Mouse (Mus musculus) layer of hippocampus, postnatal 25 days (tissue): ENCODE measurements around the gene Gimap1. TPM values are rescaled to one million over a fixed set of nuclear protein-coding genes. Genes with fewer than 3 reads are reported as not detected.

Experiments used
- DNase-seq, 2 experiments: peaks; one replicate each; pipeline ENCODE4 v3.0.0; 2022; ENCODE audit warnings: mixed read lengths in 2 of 2, low spot score in 1 of 2; ENCODE audit errors: extremely low spot score in 1 of 2
- total RNA-seq, 2 experiments: library from RNA; stranded (reverse); gene quantifications; 2 replicates each; pipeline ENCODE4 v1.2.3; 2021

Gimap1 gene
- total RNA-seq, 2 experiments from 2014 or later = 2.0 to 2.6 TPM

GRCm38 (mm10) chr6:48737688-48738087 lies 1.2 kb upstream of the Gimap1 start:
- DNase-seq = no peak

GRCm38 (mm10) chr6:48739780-48740055 lies 864 bp downstream of the Gimap1 start:
- DNase-seq = no peak

- DNase-seq = no peak
Observed at GRCm38 (mm10) chr6:48740501-48741169, 1.8 kb downstream of the Gimap1 start.

- no peak for DNase-seq
Observed at GRCm38 (mm10) chr6:48741273-48741672, 2.4 kb downstream of the Gimap1 start.

GRCm38 (mm10) chr6:48741711-48742206 lies 2.9 kb downstream of the Gimap1 start:
- no peak for DNase-seq

DNA sequence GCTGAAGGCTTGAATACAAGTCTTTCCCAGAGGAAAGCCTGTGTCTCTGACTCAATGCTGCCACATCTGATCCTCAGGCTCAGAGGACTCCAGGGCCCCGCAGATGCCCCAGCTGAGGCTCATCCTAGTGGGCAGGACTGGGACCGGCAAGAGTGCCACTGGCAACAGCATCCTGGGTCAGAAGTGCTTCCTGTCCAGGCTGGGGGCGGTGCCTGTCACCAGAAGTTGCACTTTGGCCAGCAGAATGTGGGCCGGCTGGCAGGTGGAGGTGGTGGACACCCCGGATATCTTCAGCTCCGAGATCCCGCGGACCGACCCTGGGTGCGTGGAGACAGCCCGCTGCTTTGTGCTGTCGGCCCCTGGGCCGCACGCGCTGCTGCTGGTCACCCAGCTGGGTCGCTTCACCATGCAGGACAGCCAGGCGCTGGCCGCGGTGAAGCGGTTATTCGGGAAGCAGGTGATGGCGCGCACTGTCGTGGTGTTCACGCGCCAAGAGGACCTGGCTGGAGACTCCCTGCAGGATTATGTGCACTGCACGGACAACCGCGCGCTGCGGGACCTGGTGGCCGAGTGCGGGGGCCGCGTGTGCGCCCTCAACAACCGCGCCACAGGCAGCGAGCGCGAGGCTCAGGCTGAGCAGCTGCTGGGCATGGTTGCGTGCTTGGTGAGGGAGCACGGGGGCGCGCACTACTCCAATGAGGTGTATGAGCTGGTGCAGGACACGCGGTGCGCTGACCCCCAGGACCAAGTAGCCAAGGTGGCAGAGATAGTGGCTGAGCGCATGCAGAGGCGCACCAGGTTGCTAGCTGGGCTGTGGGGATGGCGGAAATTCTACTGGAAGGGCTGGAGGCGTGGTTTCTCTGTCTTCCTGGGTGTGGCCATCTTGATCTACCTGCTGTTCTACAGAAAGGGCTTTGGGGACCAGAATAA lies 3.8 kb downstream of the Gimap1 start:
- peak; percentile 9 to 24 for DNase-seq

- DNase-seq = no peak
Observed at GRCm38 (mm10) chr6:48745490-48745889, 6.6 kb downstream of the Gimap1 start.

DNA sequence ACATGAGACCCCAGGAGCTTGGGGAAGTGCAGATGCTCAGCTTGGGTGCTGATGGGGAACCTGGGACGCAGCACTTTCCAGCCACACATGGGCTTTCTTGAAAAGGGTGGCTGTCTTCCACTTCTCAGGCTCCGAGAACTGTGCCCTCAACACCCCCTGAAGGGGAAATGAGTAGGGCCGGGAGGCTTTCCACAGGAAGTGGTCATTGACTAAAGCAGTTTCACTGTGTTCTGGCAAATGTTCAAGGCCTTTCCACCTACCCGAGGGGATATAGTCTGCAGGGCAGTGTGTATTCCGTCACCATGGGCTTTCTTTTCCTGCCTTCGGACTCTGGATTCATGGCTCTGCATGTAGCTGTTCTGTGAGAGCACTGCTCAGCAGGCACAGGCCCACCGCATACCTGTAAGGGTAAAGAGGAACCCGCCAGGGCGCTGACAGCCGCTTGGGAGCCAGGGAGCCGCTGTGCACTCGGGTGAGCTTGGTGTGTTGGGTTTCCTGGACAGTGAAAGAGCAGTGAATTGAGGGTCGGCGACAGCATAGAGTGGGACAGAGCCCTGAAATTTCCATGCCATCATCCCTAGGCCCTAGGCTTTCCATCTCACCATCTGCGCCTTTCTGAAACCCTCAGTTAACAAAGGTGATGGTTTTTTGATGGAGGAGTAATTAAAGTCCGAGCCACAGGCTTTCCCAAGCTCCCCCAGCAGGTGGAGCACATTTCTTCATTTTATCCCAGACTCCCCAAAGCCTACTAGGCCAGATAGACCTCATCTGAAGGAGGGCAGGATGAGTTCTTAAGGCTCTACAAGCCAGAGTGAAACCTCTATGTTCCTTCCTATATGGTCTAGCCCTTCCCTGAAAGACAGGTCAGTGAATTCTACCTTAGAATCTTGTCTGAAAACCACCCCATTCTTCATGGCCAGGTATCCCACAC lies 7.4 kb downstream of the Gimap1 start, which contains the start of gene Gimap5:
Gene Gimap5 (plus strand): TSS at position 239 of the 931 bp plus-strand sequence.
- peak in 1 of 2 experiments; percentile 47 for DNase-seq

DNA sequence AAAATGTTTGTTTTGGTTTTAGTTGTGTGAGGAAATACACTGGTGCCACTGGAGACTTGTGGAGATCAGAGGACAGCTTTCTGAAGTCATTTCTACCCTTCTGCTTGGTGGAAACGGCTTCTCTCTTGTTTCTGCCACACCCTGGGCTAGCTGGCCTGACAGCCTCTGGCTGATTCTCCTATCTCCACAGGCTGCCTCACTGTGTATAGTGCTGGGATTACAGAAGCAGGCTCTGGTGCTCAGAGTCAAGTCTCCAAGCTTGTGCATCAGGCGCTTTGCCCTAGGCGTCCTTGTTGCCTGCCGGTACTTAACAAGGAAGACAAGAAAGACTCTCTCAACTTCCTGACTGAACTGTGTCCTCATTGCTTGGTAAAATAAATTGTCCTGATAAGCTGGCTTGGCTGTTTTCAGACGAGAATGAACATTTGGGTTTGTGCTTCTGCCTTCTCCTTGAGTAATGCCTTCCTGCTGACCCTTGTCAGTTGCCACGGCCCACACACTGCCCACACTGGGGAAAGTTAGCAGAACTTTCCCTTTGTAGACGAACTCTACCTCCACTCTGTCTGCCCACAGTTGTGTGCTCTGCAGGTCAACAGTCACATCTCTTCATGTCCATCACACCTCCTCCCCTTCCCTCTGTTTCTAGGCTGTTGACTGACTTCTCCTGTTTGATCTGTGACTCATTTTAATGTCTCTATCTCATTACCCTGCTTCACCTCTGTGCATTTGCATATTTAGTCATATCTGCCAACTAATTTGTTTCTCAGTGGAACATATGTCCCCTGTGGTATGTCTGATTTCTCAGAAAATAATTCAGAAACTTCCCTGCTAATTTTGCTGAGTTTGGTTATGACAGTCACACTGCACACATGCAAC lies 8.5 kb downstream of the Gimap1 start:
- no peak for DNase-seq

GRCm38 (mm10) chr6:48763567-48764270 lies 24.9 kb downstream of the Gimap1 start:
- DNase-seq = no peak

- no peak for DNase-seq
Observed at GRCm38 (mm10) chr6:48764496-48764895, 25.6 kb downstream of the Gimap1 start.

- no peak for DNase-seq
Observed at GRCm38 (mm10) chr6:48768178-48768869, 29.5 kb downstream of the Gimap1 start.

GRCm38 (mm10) chr6:48768933-48769332 lies 30.1 kb downstream of the Gimap1 start:
- no peak for DNase-seq

DNA sequence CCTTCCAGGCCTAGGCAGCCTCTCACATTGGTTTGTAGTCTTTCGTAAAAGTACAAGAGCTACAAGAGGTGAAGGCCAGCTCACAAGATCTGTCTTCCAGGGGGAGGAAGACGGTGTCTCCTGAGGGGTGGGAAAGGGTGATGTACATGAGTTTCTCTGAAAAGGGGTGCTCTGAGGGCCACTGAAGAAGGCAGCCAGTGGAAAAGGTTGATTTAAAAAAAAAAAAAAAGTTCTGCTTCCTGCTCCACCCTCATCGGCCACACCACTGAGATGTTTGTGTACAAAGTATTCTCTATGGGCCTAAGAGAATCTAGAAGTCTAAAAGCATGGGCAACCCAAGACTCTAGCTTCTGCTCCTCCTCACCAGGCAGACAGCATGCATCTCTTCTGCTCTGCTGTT lies 31.8 kb downstream of the Gimap1 start, which contains the start of gene Gimap3:
Gene Gimap3 (minus strand): TSS at position 156 of the 400 bp plus-strand sequence.
- DNase-seq = no peak

GRCm38 (mm10) chr6:48772030-48772429 lies 33.2 kb downstream of the Gimap1 start:
- DNase-seq = peak; percentile 76 to 94

DNA sequence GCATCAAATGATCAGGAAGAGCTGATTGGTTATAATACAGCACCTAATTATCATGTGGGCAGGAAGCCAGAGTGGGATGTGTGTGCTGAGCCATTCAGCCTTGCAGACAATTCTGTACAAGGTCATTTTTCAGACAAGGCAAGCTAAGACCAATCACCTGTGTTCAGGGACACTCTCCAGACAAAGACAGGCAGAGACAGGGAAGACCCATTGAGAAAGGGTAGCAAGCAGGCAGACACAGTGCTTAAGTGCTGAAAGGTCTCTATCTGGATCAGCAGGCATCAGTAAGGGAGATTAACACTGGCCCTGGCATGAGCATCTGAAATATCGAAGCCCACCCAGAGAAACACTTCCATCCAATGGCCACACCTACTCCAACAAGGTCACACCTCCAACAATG lies 45.6 kb downstream of the Gimap1 start:
- no peak for DNase-seq

GRCm38 (mm10) chr6:48785189-48785588 lies 46.3 kb downstream of the Gimap1 start:
- DNase-seq = no peak

GRCm38 (mm10) chr6:48785601-48786000 lies 46.7 kb downstream of the Gimap1 start:
- DNase-seq = no peak
